Mouse (Mus musculus) forebrain, embryonic 10.5 days (tissue): ENCODE results near the gene Ankrd44. TPM values are rescaled to one million over a fixed set of nuclear protein-coding genes. Genes with fewer than 3 reads are reported as not detected.

Source experiments
- DNase-seq: peaks from one replicate; pipeline ENCODE4 v3.0.0-alpha.2; 2017; ENCODE audit warnings: low spot score; ENCODE audit errors: extremely low spot score
- H3K27ac ChIP-seq: fragments of 300-500 bp; sonication (generic); 2 replicates; pipeline ENCODE4 v1.5.1; 2016; ENCODE audit warnings: mild to moderate bottlenecking
- H3K27me3 ChIP-seq: fragments of 300-500 bp; sonication (generic); 2 replicates; pipeline ENCODE4 v1.6.1; 2016; ENCODE audit warnings: mild to moderate bottlenecking; ENCODE audit not compliant: poor library complexity, severe bottlenecking
- H3K36me3 ChIP-seq: fragments of 300-500 bp; sonication (generic); replicated peaks from 2 replicates; pipeline ENCODE4 v1.6.1; 2016; ENCODE audit warnings: mild to moderate bottlenecking, moderate library complexity
- H3K4me1 ChIP-seq: fragments of 300-500 bp; sonication (generic); 2 replicates; pipeline ENCODE4 v1.6.1; 2016
- H3K4me3 ChIP-seq: fragments of 300-500 bp; sonication (generic); 2 replicates; pipeline ENCODE4 v1.5.1; 2016; ENCODE audit warnings: mild to moderate bottlenecking, moderate library complexity
- H3K9me3 ChIP-seq: fragments of 300-500 bp; sonication (generic); 2 replicates; pipeline ENCODE4 v1.6.1; 2016; ENCODE audit warnings: mild to moderate bottlenecking, moderate library complexity
- WGBS: fragments of 180-500 bp; shearing (Covaris S2); methylation state at CpG from one replicate; pipeline ENCODE4 v1.1.7; 2016; 5-methylcytosine and 5-hydroxymethylcytosine counted together
- polyA plus RNA-seq: library from polyadenylated mRNA; unstranded; fragments of >200 nt; fragmentation: Nextera tagmentation; extraction: Ambion mirVana; gene quantifications from 2 replicates; pipeline ENCODE4 v1.2.1, GENCODE M21; 2016

Gene Ankrd44
- polyA plus RNA-seq, 1 experiment from 2014 or later, result 15.2 TPM

- Histone ChIP-seq H3K27me3 (no peaks in the 10 kb centered on the region), H3K4me3 (no peak overlapping the region), H3K4me1 (peaks cover 9% of the 10 kb centered on the region), H3K36me3 (no peaks in the 10 kb centered on the region), H3K27ac (no peak overlapping the region), H3K9me3 (no peaks in the 10 kb centered on the region)
- DNase-seq, result no peak
- WGBS, result 90% methylated on average over 5 of the region's 5 CpGs
Observed at GRCm38 (mm10) chr1:54933646-54934045, 7.5 kb upstream of the Ankrd44 start.

- 91% methylated on average over 1 of the region's 1 CpGs for WGBS
- H3K4me3 ChIP-seq, result no peak overlapping the region
- no peaks in the 10 kb centered on the region for H3K36me3 ChIP-seq
- no peaks in the 10 kb centered on the region for H3K9me3 ChIP-seq
- H3K4me1 ChIP-seq, result peaks cover 9% of the 10 kb centered on the region
- DNase-seq, result no peak
- no peak overlapping the region for H3K27ac ChIP-seq
- peaks cover under 1% of the 10 kb centered on the region for H3K27me3 ChIP-seq
Observed at GRCm38 (mm10) chr1:54932456-54933115, 6.4 kb upstream of the Ankrd44 start.

DNA sequence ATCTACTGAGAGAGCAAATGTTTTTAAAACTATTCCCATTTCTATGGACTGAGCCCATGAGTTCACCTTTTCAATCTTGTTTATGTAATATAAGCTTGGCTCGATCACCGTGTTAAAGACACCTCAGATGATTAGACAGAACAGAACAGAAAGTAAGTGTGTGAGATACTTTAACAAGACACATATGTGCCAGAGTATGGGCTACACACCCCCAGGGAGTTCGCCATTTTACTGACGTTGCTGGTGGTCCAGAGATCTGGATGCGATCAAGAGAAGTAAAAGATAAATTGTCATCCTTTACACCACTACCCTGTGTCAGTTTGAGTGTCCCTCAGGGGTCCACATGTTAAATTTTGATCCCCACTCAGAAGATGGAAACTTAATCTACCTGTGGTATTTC, 5.0 kb upstream of the Ankrd44 start:
- Histone ChIP-seq H3K27me3 (peaks cover 8% of the 10 kb centered on the region), H3K4me1 (peaks cover 17% of the 10 kb centered on the region), H3K27ac (no peak overlapping the region), H3K4me3 (no peak overlapping the region), H3K36me3 (no peaks in the 10 kb centered on the region), H3K9me3 (no peaks in the 10 kb centered on the region)
- no peak for DNase-seq
- WGBS, result 70% methylated on average over 5 of the region's 5 CpGs

GRCm38 (mm10) chr1:54930670-54931200, 4.5 kb upstream of the Ankrd44 start:
- no peak overlapping the region for H3K4me3 ChIP-seq
- H3K4me1 ChIP-seq, result peaks cover 17% of the 10 kb centered on the region
- H3K27me3 ChIP-seq, result peaks cover 8% of the 10 kb centered on the region
- no peaks in the 10 kb centered on the region for H3K36me3 ChIP-seq
- H3K27ac ChIP-seq, result no peak overlapping the region
- no peak for DNase-seq
- WGBS, result 60% methylated on average over 8 of the region's 8 CpGs
- H3K9me3 ChIP-seq, result no peaks in the 10 kb centered on the region

- Histone ChIP-seq H3K4me1 (peaks cover 23% of the 10 kb centered on the region), H3K4me3 (peak overlapping the region; percentile 87), H3K27me3 (peaks cover 34% of the 10 kb centered on the region), H3K9me3 (no peaks in the 10 kb centered on the region), H3K27ac (peak overlapping the region; percentile 87), H3K36me3 (no peaks in the 10 kb centered on the region)
- WGBS, result 2% methylated on average over 22 of the region's 30 CpGs
- peak; percentile 49 for DNase-seq
Observed at GRCm38 (mm10) chr1:54925451-54925934, 694 bp downstream of the Ankrd44 start.

DNA sequence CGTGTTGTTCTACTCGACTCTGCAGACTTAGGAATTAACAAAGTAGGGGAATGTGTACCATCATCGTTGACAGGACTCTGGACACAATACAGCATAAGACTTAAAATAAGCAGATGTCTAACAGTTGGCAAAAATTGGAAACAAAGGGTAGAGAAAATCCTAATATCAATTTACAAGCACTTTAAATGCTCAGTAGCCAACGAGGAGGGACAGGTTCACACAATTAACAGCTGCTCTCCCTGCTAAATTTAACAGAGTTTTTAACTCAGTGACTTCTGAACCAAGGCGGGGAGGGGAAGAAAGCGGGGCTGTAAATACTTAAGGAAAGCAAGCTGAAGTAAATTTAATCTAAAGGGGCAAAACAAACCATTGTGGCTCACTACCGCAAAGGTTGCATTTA, 1.4 kb downstream of the Ankrd44 start:
- H3K27ac ChIP-seq, result no peak overlapping the region
- 64% methylated on average over 7 of the region's 7 CpGs for WGBS
- H3K9me3 ChIP-seq, result no peaks in the 10 kb centered on the region
- peak overlapping the region; percentile 87 for H3K4me3 ChIP-seq
- peaks cover 23% of the 10 kb centered on the region for H3K4me1 ChIP-seq
- no peak for DNase-seq
- no peaks in the 10 kb centered on the region for H3K36me3 ChIP-seq
- peaks cover 34% of the 10 kb centered on the region for H3K27me3 ChIP-seq

- peaks cover 34% of the 10 kb centered on the region for H3K27me3 ChIP-seq
- H3K4me1 ChIP-seq, result peaks cover 23% of the 10 kb centered on the region
- no peak overlapping the region for H3K4me3 ChIP-seq
- 83% methylated on average over 4 of the region's 4 CpGs for WGBS
- H3K36me3 ChIP-seq, result no peaks in the 10 kb centered on the region
- H3K27ac ChIP-seq, result no peak overlapping the region
- no peak for DNase-seq
- no peaks in the 10 kb centered on the region for H3K9me3 ChIP-seq
Observed at GRCm38 (mm10) chr1:54924309-54924685, 1.9 kb downstream of the Ankrd44 start.

DNA sequence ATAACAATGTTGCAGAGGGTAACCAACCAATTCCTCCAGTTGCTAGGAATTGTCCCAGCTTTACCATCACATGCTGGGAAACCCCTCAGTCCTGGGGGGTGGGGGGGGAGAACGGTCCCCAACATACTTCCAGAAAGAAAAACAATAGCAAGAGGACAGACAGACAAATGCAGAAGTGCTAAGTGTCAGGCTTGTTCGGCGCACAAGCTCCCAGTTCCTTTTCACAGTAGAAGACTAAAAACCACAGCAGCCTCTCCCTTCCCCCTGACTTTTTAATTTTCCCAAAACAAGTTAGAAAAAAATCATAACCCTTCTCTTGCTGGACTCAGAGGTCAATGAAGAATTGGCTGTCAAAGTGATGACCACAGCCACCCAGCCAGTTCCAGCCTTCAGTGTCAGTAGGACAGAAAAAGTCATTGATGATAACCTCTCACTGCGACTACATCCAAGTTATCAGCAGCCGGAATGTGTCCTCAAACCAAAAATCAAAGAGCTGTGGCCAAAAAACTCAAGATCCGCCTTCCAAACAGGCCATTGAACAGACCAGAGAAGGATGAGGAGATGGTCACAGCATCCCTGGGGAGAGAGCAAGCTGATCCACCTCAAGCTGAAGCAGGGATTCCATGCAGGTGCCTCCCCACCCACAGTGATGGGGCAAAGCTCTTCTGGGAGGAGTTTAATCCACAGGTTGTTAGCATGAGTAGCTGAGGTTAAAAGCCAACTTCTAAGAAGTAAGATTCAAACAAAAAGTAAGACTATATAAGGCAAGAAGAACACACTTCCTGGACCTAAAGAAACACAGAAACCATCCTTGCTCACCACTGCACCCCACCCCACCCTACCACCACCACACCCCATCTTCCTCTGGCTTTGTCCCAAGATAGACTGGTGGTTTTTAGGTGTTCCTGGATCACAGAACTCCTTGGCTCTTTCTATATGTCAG, 2.5 kb downstream of the Ankrd44 start:
- peaks cover 23% of the 10 kb centered on the region for H3K4me1 ChIP-seq
- H3K36me3 ChIP-seq, result no peaks in the 10 kb centered on the region
- peaks cover 34% of the 10 kb centered on the region for H3K27me3 ChIP-seq
- no peaks in the 10 kb centered on the region for H3K9me3 ChIP-seq
- WGBS, result 89% methylated on average over 6 of the region's 6 CpGs
- H3K27ac ChIP-seq, result no peak overlapping the region
- no peak for DNase-seq
- H3K4me3 ChIP-seq, result no peak overlapping the region

GRCm38 (mm10) chr1:54922707-54923106, 3.5 kb downstream of the Ankrd44 start:
- no peak overlapping the region for H3K4me3 ChIP-seq
- H3K36me3 ChIP-seq, result no peaks in the 10 kb centered on the region
- peaks cover 23% of the 10 kb centered on the region for H3K4me1 ChIP-seq
- H3K27me3 ChIP-seq, result peaks cover 34% of the 10 kb centered on the region
- H3K27ac ChIP-seq, result no peak overlapping the region
- no peak for DNase-seq
- no peaks in the 10 kb centered on the region for H3K9me3 ChIP-seq
- WGBS, result 90% methylated on average over 8 of the region's 8 CpGs

DNA sequence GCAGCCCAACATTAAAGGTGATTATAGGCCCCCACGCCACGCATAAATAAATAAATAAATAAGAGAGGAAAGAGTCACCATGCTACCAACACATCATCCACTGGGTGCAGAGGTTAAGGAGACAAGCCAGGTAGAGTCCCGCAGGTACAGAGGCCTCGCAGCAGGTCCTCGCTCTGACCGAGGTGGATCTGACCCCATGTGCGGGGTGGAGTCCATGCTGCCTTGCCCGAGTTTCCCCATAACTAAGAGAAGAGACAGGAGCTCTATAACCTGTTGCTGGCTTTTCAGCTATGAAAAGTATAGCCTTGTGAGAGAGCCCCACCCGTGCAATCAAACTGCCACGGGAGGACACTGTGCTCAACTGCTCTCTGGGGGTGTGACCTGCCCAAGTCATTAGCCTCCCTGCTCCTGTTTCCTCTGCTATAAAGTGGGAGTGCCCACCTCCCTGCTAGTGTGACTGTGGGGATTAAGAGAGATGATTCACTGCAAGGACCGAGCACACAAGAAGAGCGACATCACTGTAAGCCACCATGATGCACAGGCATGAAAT, 4.1 kb downstream of the Ankrd44 start:
- DNase-seq, result no peak

DNA sequence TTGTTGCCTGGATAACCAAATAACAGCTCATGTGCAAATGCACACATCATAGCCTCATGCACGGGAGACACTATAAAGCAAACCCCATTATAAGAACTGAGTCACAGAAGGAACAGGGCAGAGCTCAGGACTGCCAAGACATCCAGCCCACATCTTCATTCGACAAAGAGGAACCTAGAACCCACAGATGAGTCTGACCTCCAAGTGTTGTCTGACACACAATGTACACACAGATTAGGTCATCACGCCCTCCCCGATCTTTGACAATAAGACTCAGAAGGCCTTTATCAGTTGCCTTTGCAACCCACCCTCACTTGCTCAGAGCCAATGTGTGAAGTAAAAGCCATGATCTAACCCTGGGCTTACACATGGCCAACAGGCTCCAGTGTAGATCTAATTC, 6.1 kb downstream of the Ankrd44 start:
- no peak overlapping the region for H3K4me3 ChIP-seq
- H3K9me3 ChIP-seq, result no peaks in the 10 kb centered on the region
- no peaks in the 10 kb centered on the region for H3K36me3 ChIP-seq
- H3K4me1 ChIP-seq, result peaks cover 17% of the 10 kb centered on the region
- peaks cover 20% of the 10 kb centered on the region for H3K27me3 ChIP-seq
- no peak for DNase-seq
- H3K27ac ChIP-seq, result no peak overlapping the region
- WGBS, result 93% methylated on average over 4 of the region's 4 CpGs

More for the DNA sequence above, 4.1 kb downstream of the Ankrd44 start:
- no peaks in the 10 kb centered on the region for H3K36me3 ChIP-seq
- H3K9me3 ChIP-seq, result no peaks in the 10 kb centered on the region
- no peak overlapping the region for H3K4me3 ChIP-seq
- no peak overlapping the region for H3K27ac ChIP-seq
- 82% methylated on average over 12 of the region's 12 CpGs for WGBS
- peaks cover 26% of the 10 kb centered on the region for H3K4me1 ChIP-seq
- peaks cover 28% of the 10 kb centered on the region for H3K27me3 ChIP-seq

DNA sequence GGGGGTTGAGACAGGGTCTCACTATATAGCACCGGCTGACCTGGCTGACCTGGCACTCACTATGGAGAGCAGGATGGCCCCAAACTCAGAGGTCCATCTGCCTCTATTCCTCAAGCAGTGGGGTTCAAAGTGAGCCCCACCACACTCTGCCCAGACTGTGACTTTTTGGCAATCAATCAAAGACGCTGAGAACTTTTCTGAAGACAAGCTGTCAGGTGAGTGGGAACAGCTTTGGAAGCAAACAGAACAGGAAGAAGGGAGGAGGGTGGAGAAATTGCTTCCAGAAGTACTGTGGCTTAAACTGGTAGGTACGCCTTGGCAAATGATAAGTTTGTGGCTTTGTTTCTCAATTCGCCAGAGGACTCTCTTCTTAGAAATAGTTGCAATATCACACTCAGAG, 9.7 kb downstream of the Ankrd44 start:
- no peak overlapping the region for H3K27ac ChIP-seq
- H3K9me3 ChIP-seq, result no peaks in the 10 kb centered on the region
- peaks cover 26% of the 10 kb centered on the region for H3K4me1 ChIP-seq
- no peak for DNase-seq
- H3K36me3 ChIP-seq, result no peaks in the 10 kb centered on the region
- H3K4me3 ChIP-seq, result no peak overlapping the region
- H3K27me3 ChIP-seq, result no peaks in the 10 kb centered on the region
- 79% methylated on average over 4 of the region's 4 CpGs for WGBS
